Mouse (Mus musculus): ENCODE data around the gene Prpf6. TPM values are rescaled to one million over a fixed set of nuclear protein-coding genes. Genes with fewer than 3 reads are reported as not detected.

The Prpf6 gene
- polyA plus RNA-seq, 1 experiment from 2014 or later: 38.9 TPM

DNA sequence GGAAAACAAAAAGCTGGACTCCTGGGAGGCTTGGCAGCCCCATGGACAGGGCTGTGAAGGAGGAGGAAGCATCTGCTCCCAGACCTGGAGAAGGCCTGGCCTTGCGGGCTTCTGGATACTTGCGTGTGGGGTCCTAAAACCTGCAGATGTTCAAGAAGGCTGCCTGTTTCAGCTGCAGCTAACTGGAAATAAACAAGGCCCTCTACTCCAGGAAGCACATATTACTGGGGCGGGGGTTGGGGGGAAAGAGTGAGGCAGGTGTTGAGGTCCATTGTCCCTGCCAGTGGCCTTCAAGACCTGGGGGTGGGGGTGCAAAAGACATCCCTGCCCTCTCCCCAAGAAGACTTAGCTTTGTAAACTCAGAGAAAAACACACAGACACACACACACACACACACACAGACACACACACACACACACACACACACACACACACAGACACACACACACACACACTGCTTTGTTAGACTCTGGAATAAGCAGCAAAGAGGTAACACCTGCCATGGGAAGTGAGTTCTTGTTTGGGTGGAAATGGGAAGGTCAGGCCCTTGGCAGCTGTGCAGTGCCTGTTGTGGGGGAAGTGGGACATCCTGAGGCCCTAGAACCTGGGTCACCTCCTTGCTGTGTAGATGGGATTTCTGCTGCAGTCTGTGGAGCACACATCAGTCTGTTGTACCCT lies 71.1 kb downstream of the Prpf6 start:
- 79% methylated on average over 3 of the region's 3 CpGs for WGBS
- H3K36me3 ChIP-seq: no peaks in the 10 kb centered on the region
- peak; percentile 24 for ATAC-seq (replicated peaks; ENCODE audit: insufficient number of reproducible peaks, insufficient read depth, low FRiP score, low read depth)
- H3K4me3 ChIP-seq: no peak overlapping the region
- peaks cover 7% of the 10 kb centered on the region; the same call in 1 of the 2 replicates for H3K27me3 ChIP-seq
- H3K4me2 ChIP-seq: no peak overlapping the region
- H3K27ac ChIP-seq: peak overlapping the region; percentile 72
- H3K4me1 ChIP-seq (replicated peaks): peaks cover 7% of the 10 kb centered on the region
- H3K9ac ChIP-seq: no peak overlapping the region
- no peaks in the 10 kb centered on the region for H3K9me3 ChIP-seq (replicated peaks)

DNA sequence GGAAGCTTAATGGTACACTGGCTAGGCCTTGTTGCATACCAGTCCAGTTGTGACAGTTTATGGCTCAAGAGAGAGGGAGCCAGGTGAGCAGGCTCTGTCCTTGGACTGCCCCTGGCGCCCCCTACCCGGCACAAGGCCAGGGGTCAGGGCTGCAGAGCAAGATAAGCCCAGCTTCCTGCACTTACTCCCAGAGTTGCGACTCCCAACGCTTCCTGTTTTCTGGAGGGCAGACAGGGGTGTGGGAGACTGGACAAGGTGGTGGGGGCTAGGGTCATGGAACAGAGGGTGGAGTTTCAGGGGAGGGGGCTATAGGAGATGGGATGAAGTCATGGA lies 71.6 kb downstream of the Prpf6 start:
- Histone ChIP-seq H3K4me3 (no peak overlapping the region), H3K4me2 (no peak overlapping the region), H3K36me3 (no peaks in the 10 kb centered on the region), H3K27ac (peak overlapping the region; percentile 72), H3K9ac (no peak overlapping the region), H3K4me1 (replicated peaks) (peaks cover 7% of the 10 kb centered on the region), H3K9me3 (replicated peaks) (no peaks in the 10 kb centered on the region), H3K27me3 (peaks cover 10% of the 10 kb centered on the region)
- 16% methylated on average over 4 of the region's 4 CpGs for WGBS
- peak; percentile 65 for ATAC-seq (replicated peaks; ENCODE audit: insufficient number of reproducible peaks, insufficient read depth, low FRiP score, low read depth)

DNA sequence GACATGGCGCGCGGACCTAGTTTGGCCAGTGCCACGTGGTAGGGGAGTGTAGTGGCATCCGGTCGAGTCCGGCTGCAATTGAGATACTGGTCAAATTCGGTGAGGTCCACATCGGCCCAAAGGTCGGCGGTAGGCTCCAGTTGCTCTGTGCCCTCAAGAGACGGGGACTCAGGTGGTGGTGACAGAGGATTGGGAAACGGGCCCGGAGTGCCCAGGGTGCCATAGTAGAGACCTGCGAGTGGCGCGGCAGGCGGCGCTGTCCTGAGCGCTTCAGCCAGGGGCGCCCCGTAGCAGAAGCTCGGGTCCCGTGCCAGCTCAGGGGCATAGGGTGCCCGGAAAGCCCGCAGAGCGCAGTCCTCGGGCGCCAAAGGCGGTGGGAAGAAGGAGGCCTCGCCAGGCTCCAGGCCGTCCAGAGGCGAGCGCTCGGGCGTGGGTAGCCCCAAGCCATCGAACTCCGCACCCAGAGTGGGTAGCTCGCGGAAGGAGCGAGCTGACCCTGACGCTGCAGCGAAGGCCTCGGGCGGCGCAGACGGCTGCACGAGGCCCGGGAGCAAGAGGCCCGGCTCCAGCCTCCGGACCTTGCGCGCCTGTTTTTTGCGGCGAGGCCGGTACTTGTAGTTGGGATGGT lies 78.7 kb downstream of the Prpf6 start:
- Histone ChIP-seq H3K4me1 (replicated peaks) (peaks cover 23% of the 10 kb centered on the region), H3K27me3 (peaks cover 70% of the 10 kb centered on the region), H3K9ac (peak overlapping the region; percentile 53), H3K4me3 (peak overlapping the region; percentile 56), H3K9me3 (replicated peaks) (no peaks in the 10 kb centered on the region), H3K27ac (peak overlapping the region; percentile 68), H3K4me2 (peak overlapping the region; percentile 78), H3K36me3 (no peaks in the 10 kb centered on the region)
- ATAC-seq (replicated peaks; ENCODE audit: insufficient number of reproducible peaks, insufficient read depth, low FRiP score, low read depth): 0 out of 2 replicates have a peak, but pooled peaks have one; percentile 9
- 3% methylated on average over 56 of the region's 56 CpGs for WGBS

DNA sequence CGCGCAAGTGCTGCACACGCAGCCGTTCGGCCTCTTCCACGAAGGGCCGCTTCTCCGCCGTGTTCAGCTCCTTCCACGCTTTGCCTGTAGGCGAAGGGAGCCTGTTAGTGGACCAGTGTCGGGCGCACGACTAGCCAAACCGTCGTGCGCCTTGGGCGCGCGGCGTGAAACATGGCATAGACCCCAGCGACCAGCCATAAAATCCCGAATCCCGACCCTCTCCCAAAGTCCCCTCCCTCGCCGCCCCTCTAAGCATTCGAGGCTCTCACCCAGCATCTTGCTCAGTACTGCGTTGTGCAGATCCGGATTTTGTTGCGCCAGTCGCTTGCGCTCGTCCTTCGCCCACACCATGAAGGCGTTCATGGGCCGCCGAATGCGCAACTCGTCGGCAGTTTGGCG lies 79.2 kb downstream of the Prpf6 start:
- H3K36me3 ChIP-seq: no peaks in the 10 kb centered on the region
- H3K27ac ChIP-seq: peak overlapping the region; percentile 68
- peaks cover 70% of the 10 kb centered on the region for H3K27me3 ChIP-seq
- H3K4me3 ChIP-seq: peak overlapping the region; percentile 56
- ATAC-seq (replicated peaks; ENCODE audit: insufficient number of reproducible peaks, insufficient read depth, low FRiP score, low read depth): no peak
- H3K9ac ChIP-seq: peak overlapping the region; percentile 53
- no peaks in the 10 kb centered on the region for H3K9me3 ChIP-seq (replicated peaks)
- under 1% methylated on average over 41 of the region's 41 CpGs for WGBS
- H3K4me2 ChIP-seq: peak overlapping the region; percentile 78
- H3K4me1 ChIP-seq (replicated peaks): peaks cover 27% of the 10 kb centered on the region

DNA sequence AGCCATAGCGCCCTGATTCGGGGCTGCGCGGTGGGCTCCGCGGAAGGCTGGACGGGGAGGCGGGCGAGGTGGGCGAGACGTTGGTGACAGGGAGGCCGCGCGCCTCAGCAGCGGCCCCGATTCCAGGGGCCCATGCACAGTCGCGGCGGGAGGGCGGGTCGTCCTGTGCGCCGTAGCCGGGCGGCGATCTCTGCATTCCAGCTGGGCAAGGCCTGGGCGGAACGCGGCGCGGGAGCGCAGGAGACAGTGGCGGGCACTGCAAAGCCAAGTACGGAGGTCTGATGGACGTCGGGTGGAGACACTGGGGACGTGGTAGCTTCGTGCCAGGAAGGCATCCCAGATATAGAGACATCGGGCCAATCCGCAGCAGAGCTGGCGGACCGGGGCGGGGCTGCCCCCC lies 79.7 kb downstream of the Prpf6 start, which contains the start of gene Sox18:
Gene Sox18 (minus strand): TSS at position 315 of the 400 bp plus-strand sequence.
- WGBS: under 1% methylated on average over 43 of the region's 43 CpGs
- peak within 1 kb of the TSS; percentile 68 for H3K27ac ChIP-seq
- peak; percentile 51; the same call in 1 of the 2 replicates for ATAC-seq (replicated peaks; ENCODE audit: insufficient number of reproducible peaks, insufficient read depth, low FRiP score, low read depth)
- H3K4me3 ChIP-seq: peak within 1 kb of the TSS; percentile 56
- H3K27me3 ChIP-seq: peaks cover 70% of the 10 kb centered on the region
- peak within 1 kb of the TSS; percentile 53 for H3K9ac ChIP-seq
- H3K4me2 ChIP-seq: peak within 1 kb of the TSS; percentile 78
- H3K36me3 ChIP-seq: no peaks in the 10 kb centered on the region
- H3K4me1 ChIP-seq (replicated peaks): peaks cover 27% of the 10 kb centered on the region
- no peaks in the 10 kb centered on the region for H3K9me3 ChIP-seq (replicated peaks)

DNA sequence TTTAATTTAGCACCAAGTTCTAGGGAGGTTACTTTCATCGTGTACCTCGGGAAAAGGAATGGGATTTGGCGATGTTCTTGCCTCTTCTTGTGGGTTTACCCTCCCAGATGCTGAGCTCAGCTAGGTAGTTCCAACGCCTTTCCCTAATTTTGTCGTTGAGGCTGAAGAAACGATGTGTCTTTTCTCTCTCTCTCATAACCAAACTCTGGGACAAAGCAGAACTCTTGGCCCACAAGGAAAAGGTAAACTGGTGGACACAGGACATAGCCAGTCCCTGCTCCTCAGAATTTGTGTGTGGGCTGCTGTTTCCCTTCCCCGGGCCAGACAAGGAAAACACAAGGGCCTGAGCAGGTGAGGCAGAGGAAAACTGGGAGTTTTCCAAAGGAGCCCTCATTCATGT lies 80.3 kb downstream of the Prpf6 start:
- Histone ChIP-seq H3K4me2 (peak overlapping the region; percentile 78; the same call in 1 of the 2 replicates), H3K27ac (peak overlapping the region; percentile 68), H3K27me3 (peaks cover 69% of the 10 kb centered on the region), H3K9me3 (replicated peaks) (no peaks in the 10 kb centered on the region), H3K4me1 (replicated peaks) (peaks cover 27% of the 10 kb centered on the region), H3K4me3 (peak overlapping the region; percentile 56), H3K36me3 (no peaks in the 10 kb centered on the region), H3K9ac (no peak overlapping the region)
- 25% methylated on average over 7 of the region's 7 CpGs for WGBS
- no peak for ATAC-seq (replicated peaks; ENCODE audit: insufficient number of reproducible peaks, insufficient read depth, low FRiP score, low read depth)

DNA sequence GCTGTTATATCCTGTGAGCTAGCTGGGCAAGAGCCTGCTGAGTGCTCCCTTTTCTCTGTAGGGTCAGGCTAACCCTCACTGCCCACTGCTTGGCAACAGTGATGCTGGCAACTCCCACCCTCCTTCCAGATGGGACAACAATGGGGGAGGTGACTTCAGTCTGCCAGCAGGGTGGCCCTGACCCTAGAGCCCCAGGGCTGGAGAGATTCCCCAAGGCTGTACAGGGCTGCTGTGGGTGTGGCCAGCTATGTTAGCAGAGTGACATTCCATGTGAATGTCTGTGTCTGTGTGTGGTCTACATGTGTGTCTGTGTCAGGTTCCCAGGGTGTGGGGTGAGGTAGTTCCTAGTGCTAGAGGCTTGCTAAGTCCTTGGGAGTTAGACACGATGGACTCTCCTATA lies 81.8 kb downstream of the Prpf6 start:
- Histone ChIP-seq H3K9ac (no peak overlapping the region), H3K27me3 (peaks cover 58% of the 10 kb centered on the region), H3K4me2 (no peak overlapping the region), H3K27ac (peak overlapping the region; percentile 53), H3K4me1 (replicated peaks) (peaks cover 27% of the 10 kb centered on the region), H3K9me3 (replicated peaks) (no peaks in the 10 kb centered on the region), H3K4me3 (no peak overlapping the region), H3K36me3 (no peaks in the 10 kb centered on the region)
- 52% methylated on average over 1 of the region's 1 CpGs for WGBS
- no peak for ATAC-seq (replicated peaks; ENCODE audit: insufficient number of reproducible peaks, insufficient read depth, low FRiP score, low read depth)

DNA sequence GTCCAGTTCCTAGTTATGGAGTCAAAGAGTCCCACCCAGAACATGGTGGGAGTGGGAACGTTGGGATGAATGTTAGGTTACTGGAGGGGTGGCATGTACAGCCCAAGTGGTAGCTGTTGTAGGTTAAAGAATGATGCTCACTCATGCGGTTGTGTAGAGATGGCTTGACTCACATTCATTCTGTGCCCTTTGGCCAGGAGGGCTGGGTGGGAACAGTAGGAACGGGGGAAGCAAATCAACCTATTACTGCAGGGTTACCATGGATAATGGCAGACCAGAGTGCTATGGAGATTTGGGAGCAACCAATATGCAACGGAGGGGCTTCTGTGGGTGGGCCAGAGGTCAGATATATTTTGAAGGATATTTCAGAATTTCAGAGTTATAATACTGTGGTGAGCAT lies 83.3 kb downstream of the Prpf6 start:
- H3K4me1 ChIP-seq (replicated peaks): peaks cover 33% of the 10 kb centered on the region
- ATAC-seq (replicated peaks; ENCODE audit: insufficient number of reproducible peaks, insufficient read depth, low FRiP score, low read depth): no peak
- H3K4me2 ChIP-seq: no peak overlapping the region
- no peaks in the 10 kb centered on the region for H3K9me3 ChIP-seq (replicated peaks)
- no peak overlapping the region for H3K9ac ChIP-seq
- no peak overlapping the region for H3K4me3 ChIP-seq
- 78% methylated on average over 4 of the region's 4 CpGs for WGBS
- H3K27ac ChIP-seq: peak overlapping the region; percentile 76
- H3K27me3 ChIP-seq: peaks cover 44% of the 10 kb centered on the region
- no peaks in the 10 kb centered on the region for H3K36me3 ChIP-seq

DNA sequence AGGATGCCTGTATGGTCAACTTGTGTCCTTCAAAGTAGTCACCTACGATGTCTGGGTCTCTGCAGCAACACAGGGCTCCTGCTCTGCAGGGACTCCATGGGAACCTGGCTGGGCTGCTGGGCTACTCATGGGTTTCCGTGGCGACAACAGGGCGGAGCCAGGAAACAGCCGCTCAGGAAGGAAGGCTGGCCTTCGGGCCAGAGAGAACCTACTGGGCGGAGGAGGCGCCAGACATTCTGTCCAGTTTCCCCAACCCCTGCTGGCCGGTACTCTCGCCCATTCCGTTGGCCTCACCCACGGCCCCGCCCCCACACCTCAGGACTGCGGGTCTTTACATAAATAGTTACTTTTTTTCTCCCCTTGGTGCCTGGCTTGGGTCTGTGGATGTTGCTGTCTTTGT lies 83.8 kb downstream of the Prpf6 start:
- Histone ChIP-seq H3K4me2 (peak overlapping the region; percentile 53), H3K4me3 (peak overlapping the region; percentile 16), H3K4me1 (replicated peaks) (peaks cover 28% of the 10 kb centered on the region), H3K27ac (peak overlapping the region; percentile 76), H3K9me3 (replicated peaks) (no peaks in the 10 kb centered on the region), H3K27me3 (peaks cover 39% of the 10 kb centered on the region), H3K9ac (0 out of 2 replicates have a peak overlapping the region, but pooled peaks have one; percentile 34), H3K36me3 (no peaks in the 10 kb centered on the region)
- 2% methylated on average over 14 of the region's 14 CpGs for WGBS
- ATAC-seq (replicated peaks; ENCODE audit: insufficient number of reproducible peaks, insufficient read depth, low FRiP score, low read depth): peak; percentile 24; the same call in 1 of the 2 replicates

DNA sequence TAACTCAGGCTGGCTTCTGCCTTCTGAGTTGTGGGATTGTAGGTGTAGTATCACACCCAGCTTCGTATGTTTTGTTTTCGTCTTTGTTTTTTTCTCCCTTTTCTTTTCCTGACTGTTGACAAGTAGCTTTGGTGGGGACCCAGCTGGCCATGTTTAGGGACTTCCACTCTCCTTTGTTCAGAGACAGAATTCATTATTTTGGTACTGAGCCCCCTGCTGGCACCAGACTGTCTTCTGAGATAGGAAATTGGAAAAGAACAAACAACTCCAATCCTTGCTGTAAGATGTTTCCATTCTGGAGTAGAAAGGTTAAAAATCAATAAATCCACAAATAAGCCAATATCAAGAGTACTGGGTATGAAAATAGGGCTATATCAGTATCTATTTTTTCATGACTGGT lies 84.8 kb downstream of the Prpf6 start:
- Histone ChIP-seq H3K36me3 (no peaks in the 10 kb centered on the region), H3K4me3 (no peak overlapping the region), H3K27ac (peak overlapping the region; percentile 76), H3K9me3 (replicated peaks) (no peaks in the 10 kb centered on the region), H3K27me3 (peaks cover 29% of the 10 kb centered on the region), H3K4me1 (replicated peaks) (peaks cover 28% of the 10 kb centered on the region), H3K9ac (no peak overlapping the region), H3K4me2 (no peak overlapping the region)
- WGBS: 59% methylated on average over 2 of the region's 2 CpGs
- no peak for ATAC-seq (replicated peaks; ENCODE audit: insufficient number of reproducible peaks, insufficient read depth, low FRiP score, low read depth)

DNA sequence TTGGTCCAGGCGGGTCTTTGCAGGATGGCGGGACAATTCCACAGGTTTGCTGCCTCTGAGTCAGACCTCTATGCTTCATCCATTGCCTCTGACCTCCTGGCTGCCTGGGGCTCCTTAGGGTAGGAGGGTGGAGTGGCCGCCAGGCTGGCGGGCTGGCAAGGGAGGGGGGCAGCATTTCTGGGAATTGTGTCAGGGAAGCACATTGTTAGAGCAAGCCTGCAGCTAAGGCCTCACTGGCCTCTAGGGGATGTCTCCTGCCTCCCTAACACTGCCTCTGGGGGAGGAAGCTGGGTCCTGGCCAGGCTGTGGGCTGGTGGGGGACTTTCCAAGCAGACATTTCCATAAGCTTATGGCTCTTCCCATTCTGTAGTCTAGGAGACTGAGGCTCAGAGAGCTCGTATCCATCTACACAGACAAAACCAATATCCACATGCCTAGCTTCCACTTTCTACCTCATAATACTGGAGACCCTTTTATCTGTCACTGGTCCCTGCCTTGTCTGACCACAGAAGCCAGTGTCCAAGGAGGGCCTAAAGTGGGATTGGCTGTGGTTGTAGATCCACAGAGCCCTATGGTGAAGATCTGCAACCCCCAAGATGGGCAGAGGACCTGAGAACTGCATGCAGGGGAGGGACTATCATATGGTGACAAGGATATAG lies 85.6 kb downstream of the Prpf6 start:
- no peak overlapping the region for H3K9ac ChIP-seq
- no peaks in the 10 kb centered on the region for H3K36me3 ChIP-seq
- H3K9me3 ChIP-seq (replicated peaks): no peaks in the 10 kb centered on the region
- ATAC-seq (replicated peaks; ENCODE audit: insufficient number of reproducible peaks, insufficient read depth, low FRiP score, low read depth): no peak
- H3K4me2 ChIP-seq: no peak overlapping the region
- H3K4me1 ChIP-seq (replicated peaks): peaks cover 24% of the 10 kb centered on the region
- peak overlapping the region; percentile 76 for H3K27ac ChIP-seq
- 57% methylated on average over 5 of the region's 5 CpGs for WGBS
- H3K4me3 ChIP-seq: no peak overlapping the region
- peaks cover 21% of the 10 kb centered on the region for H3K27me3 ChIP-seq
